Mouse (Mus musculus) forebrain, postnatal 0 days (tissue): ENCODE measurements at regions not wholly inside any gene's neighbourhood (a gene's known extent, or its start where the extent isn't known, plus 50 kb on each side); places are given as distances from the start of the nearest gene placed in this dataset.

Source experiments
- ATAC-seq: fragments of 200-750 bp; cut with Nextera tagmentation; 2 replicates; pipeline ENCODE4 v1.8.0; 2017; ENCODE audit warnings: mild to moderate bottlenecking, moderate library complexity
- DNase-seq: peaks from one replicate; pipeline ENCODE4 v3.0.0-alpha.2; 2015
- H3K27ac ChIP-seq: fragments of 300-500 bp; sonication (generic); 2 replicates; pipeline ENCODE4 v1.5.1; 2014; ENCODE audit warnings: low read depth, mild to moderate bottlenecking, antibody characterized with exemption, low read length, moderate library complexity, mixed read lengths
- H3K27me3 ChIP-seq: fragments of 300-500 bp; sonication (generic); 2 replicates; pipeline ENCODE4 v1.6.1; 2014; ENCODE audit warnings: mild to moderate bottlenecking, low read length, mixed read lengths; ENCODE audit not compliant: insufficient read depth
- H3K36me3 ChIP-seq: fragments of 300-500 bp; sonication (generic); 2 replicates; pipeline ENCODE4 v1.6.1; 2014; ENCODE audit warnings: mild to moderate bottlenecking, moderate library complexity; ENCODE audit not compliant: insufficient read depth
- H3K4me1 ChIP-seq: fragments of 300-500 bp; sonication (generic); 2 replicates; pipeline ENCODE4 v1.6.1; 2014; ENCODE audit warnings: antibody characterized with exemption; ENCODE audit not compliant: insufficient read depth
- H3K4me2 ChIP-seq: fragments of 300-500 bp; sonication (generic); 2 replicates; pipeline ENCODE4 v1.6.1; 2014; ENCODE audit warnings: low read depth, mild to moderate bottlenecking, moderate library complexity
- H3K4me3 ChIP-seq: fragments of 300-500 bp; sonication (generic); 2 replicates; pipeline ENCODE4 v1.5.1; 2014; ENCODE audit warnings: low read depth, low read length, mixed read lengths
- H3K9ac ChIP-seq: fragments of 300-500 bp; sonication (generic); 2 replicates; pipeline ENCODE4 v1.6.1; 2014; ENCODE audit warnings: mild to moderate bottlenecking
- H3K9me3 ChIP-seq: fragments of 300-500 bp; sonication (generic); 2 replicates; pipeline ENCODE4 v1.6.1; 2016; ENCODE audit warnings: low read length
- CTCF ChIP-seq: sonication (generic); IDR thresholded peaks from 2 replicates; pipeline ENCODE4 v1.5.1; 2016; ENCODE audit warnings: antibody characterized with exemption, control low read depth, low read depth
- WGBS: fragments of 180-500 bp; shearing (Covaris S2); extraction: QIAGEN DNeasy Blood & Tissue Kit; methylation state at CpG from one replicate; pipeline ENCODE4 v1.1.7; 2014; 5-methylcytosine and 5-hydroxymethylcytosine counted together

DNA sequence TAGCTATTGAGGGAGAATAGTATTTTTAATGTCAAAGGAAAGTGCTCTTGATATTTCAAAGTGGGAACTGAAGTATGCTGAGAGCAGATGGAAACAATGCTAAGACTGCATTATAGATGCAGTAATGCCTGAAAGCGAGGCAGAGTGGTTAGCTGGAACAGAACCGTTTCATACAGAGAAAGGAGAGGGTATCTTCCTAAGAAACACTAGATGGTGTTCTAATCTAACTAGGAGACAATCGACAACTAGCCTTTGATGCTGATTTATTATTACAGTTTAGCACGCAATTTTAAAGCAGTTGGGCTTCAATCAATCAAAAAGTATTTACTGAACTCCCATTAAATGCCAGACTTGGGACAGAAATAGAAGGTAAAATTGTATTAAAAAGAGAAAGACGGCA is 92.3 kb upstream of the Prdx4 start:
- no peaks in the 10 kb centered on the region for H3K36me3 ChIP-seq
- DNase-seq, result peak; percentile 0
- peak; percentile 20 for TF ChIP-seq CTCF
- H3K9me3 ChIP-seq, result no peaks in the 10 kb centered on the region
- no peaks in the 10 kb centered on the region for H3K4me1 ChIP-seq
- no peak overlapping the region for H3K4me3 ChIP-seq
- H3K27me3 ChIP-seq, result no peaks in the 10 kb centered on the region
- no peak overlapping the region for H3K9ac ChIP-seq
- WGBS, result 57% methylated on average over 5 of the region's 5 CpGs
- ATAC-seq, result no peak
- no peak overlapping the region for H3K4me2 ChIP-seq
- H3K27ac ChIP-seq, result no peak overlapping the region
